Mouse (Mus musculus) fat pad, adult 2 months (tissue): ENCODE results near the gene Slc6a3.

Experiments used
- DNase-seq: peaks from one replicate; pipeline ENCODE4 v3.0.0-alpha.2; 2011; ENCODE audit warnings: low read depth, low spot score; ENCODE audit errors: extremely low read depth

Slc6a3 gene

DNA sequence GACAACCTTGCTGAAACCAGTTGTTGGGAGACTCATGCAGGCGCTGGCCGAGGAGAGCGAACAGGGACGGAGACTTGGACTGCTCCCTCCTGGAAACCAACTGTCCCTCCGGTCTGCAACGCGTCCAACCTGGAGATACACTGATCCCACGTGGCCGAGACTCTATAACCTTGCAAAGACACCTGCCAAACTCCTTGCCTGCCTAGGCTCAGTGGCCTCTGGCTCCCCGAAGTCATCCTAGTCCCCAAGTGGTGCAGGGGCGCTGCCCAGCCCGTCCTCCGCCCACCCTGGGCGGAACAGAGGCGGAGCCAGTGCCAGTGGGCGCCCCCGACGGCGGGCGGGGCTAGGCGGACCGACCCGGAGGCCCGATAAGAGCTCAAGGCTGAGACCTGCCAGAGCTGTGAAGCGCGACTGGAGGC lies at the start of gene Slc6a3:
Slc6a3 (plus strand) TSS at position 345 of the 419 bp plus-strand sequence.
- DNase-seq = no peak

DNA sequence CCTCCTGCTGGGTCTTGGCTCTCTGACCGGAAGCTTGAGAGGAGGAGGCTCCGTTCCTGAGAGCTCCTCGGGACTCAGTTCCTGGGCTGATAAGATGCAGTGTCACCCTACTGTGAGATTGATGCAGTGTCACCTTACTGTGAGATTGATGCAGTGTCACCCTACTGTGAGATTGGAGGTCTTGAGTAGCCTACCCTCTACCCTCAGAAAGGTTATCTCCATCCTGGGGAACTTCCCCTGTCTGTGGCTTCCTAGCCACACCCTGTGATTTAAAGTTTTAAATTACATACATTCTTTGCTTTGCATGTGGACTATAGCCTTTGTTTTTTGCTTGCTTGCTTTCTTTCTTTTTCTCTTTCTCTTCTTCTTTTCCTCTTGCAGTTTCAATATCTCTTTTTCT lies 48.4 kb upstream of the Slc6a3 start:
- DNase-seq = no peak

DNA sequence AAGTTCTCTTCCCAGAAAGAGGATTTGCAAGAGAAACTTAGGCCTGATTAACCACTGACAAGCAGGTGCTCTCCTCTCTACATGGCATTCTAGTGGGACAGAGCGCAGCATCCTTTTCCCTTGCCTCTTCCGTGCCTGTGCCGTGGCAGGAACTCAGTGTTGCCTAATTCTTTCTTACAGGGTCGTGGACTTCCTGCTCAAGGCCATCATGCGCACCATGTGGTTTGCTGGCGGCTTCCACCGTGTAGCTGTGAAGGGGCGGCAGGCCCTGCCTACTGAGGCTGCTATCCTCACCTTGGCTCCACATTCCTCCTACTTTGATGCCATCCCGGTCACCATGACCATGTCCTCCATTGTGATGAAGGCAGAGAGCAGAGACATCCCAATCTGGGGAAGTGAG lies 47.8 kb upstream of the Slc6a3 start:
- no peak for DNase-seq

DNA sequence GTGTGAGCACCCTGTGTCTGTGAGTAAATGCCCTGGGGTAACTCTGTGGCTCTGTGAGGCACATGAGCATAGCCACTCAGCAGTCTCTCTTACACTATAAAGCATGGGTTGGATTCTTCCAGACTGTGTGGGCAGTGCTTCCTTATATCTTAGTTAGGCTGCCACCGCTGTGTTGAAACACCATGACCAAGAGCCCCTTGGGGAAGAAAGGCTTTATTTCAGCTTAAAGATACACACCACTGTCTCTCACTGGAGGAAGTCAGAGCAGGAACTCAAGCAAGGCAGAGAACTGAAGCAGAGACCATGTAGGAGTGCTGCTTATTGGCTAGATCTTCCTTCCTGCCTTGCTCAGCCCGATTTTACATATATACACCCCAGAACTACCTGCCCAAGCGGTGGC lies 46.6 kb upstream of the Slc6a3 start:
- DNase-seq = peak; percentile 28

- DNase-seq = no peak
These were observed 45.9 kb upstream of the Slc6a3 start for GRCm38 (mm10) chr13:73490564-73491170.

- DNase-seq = no peak
These were observed 43.4 kb upstream of the Slc6a3 start for GRCm38 (mm10) chr13:73493183-73493582.

- no peak for DNase-seq
These were observed 42.0 kb upstream of the Slc6a3 start for GRCm38 (mm10) chr13:73494528-73494927.

DNA sequence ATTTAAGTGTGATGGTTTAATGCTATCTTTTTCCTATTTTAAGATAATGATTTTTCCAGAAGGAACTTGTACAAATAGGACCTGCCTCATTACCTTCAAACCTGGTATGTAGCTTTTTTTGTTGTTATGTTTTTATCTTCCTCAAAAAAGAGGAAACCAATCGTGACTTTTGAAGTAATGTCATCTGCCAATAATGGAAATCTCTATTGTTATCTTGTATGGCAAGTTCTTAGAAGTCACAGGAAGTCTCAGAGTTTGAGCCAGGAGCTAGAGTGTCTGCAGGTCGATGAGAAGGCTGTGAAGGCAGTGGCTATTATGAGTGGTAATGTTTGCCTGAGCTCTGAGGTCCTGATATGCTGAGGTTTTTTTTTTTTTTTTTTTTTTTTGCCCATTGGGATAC lies 40.4 kb upstream of the Slc6a3 start:
- DNase-seq = no peak

- no peak for DNase-seq
These were observed 36.5 kb upstream of the Slc6a3 start for GRCm38 (mm10) chr13:73499893-73500604.

GRCm38 (mm10) chr13:73502719-73503118 lies 33.8 kb upstream of the Slc6a3 start:
- no peak for DNase-seq

DNA sequence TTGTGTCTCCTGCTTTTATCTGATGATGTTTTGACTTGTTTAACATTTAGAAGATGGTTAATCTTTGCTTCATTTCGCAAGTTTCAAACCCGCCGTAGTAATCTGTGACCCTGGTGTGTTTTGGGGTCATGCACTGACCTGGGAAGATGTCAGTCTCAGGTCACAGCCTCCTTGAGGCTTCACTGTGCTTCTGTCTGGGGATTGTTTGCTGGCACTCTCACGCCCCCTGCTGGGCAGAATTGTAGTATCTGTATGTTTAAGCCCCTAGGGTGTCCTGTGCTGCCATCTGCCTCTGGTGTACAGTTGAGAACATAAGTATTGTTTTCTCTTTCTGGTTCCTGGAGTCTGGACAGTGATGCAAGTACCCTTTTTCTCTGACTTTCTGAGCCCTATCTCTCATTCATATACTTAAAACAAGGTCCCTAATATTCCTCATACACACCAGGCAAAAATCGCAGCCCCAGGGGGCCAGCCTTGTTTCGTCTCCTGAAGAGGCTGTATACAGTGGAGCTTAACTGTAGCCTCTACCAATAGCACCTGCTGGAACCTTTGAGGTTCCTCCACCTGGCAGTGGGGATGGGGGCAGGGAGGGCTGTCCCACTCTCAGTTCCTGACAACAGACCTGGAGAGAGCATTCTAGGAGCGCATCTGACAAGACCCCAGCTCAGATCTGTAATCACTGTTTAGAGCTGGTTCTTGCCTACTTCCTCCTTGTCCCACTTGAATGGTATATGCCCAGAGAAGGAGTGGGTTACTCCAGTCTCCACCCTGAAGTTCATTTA lies 30.7 kb upstream of the Slc6a3 start:
- DNase-seq = no peak

- DNase-seq = no peak
These were observed 27.6 kb upstream of the Slc6a3 start for GRCm38 (mm10) chr13:73508817-73509550.

GRCm38 (mm10) chr13:73509869-73510268 lies 26.7 kb upstream of the Slc6a3 start:
- DNase-seq = no peak

- DNase-seq = no peak
These were observed 23.5 kb upstream of the Slc6a3 start for GRCm38 (mm10) chr13:73512776-73513673.

- no peak for DNase-seq
These were observed 19.7 kb upstream of the Slc6a3 start for GRCm38 (mm10) chr13:73516886-73517285.

DNA sequence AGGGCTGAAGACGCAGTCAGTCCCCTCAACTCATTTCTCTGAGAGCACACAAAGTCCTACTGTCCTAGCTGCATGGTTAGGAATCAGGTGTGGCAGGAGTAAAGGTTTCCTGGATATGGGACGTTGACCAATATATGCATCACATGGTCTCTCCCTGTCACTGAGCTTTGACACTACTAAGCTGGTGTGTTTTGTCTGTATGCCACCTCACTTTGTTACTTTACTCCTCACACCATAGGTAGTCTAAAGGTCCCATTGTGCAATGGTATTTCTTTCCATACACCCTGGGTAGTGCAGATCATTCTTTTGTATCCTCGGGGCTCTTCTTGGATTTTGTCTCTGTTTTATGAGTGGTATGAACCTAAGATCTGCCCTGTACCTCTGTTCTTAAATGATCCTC lies 2.8 kb upstream of the Slc6a3 start:
- no peak for DNase-seq

GRCm38 (mm10) chr13:73535287-73535686 lies 1.3 kb upstream of the Slc6a3 start:
- DNase-seq = no peak

- no peak for DNase-seq
These were observed 277 bp downstream of the Slc6a3 start for GRCm38 (mm10) chr13:73536824-73537223.

DNA sequence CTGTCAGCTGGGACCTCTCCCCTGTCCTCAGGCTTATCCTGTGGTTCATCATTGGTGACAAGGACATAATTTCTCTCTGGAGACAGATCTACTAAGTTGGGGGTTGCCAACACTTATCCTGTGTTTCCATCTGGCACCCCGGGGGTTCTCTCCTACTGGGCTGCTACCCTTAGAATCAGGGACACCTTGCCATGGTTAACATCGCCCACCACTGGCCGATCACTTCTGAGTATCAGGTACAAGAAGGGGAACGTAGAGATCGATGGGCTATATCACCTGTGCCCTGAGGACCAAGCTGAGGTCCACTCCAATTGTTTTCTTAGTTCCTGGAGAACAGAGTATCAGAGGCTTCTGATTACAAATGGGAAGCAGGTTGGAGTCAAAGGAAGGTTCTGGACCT lies 27.7 kb downstream of the Slc6a3 start:
- no peak for DNase-seq

GRCm38 (mm10) chr13:73575051-73575450 lies 38.5 kb downstream of the Slc6a3 start:
- DNase-seq = no peak
